Mouse (Mus musculus): ENCODE data around the gene Cep152. TPM values are rescaled to one million over a fixed set of nuclear protein-coding genes. Genes with fewer than 3 reads are reported as not detected.

Gene Cep152
- polyA plus RNA-seq, 1 experiment from 2014 or later, result 11.4 TPM

GRCm38 (mm10) chr2:125541451-125541850 lies 83.5 kb downstream of the Cep152 start:
- Histone ChIP-seq H3K36me3 (replicated peaks) (no peaks in the 10 kb centered on the region), H3K27me3 (no peaks in the 10 kb centered on the region), H3K4me2 (no peak overlapping the region), H3K4me3 (replicated peaks) (no peak overlapping the region), H3K9ac (no peak overlapping the region), H3K4me1 (no peaks in the 10 kb centered on the region), H3K27ac (no peak overlapping the region), H3K9me3 (no peaks in the 10 kb centered on the region)
- WGBS, result 84% methylated on average over 7 of the region's 7 CpGs
- no peak for ATAC-seq (ENCODE audit: low FRiP score)

DNA sequence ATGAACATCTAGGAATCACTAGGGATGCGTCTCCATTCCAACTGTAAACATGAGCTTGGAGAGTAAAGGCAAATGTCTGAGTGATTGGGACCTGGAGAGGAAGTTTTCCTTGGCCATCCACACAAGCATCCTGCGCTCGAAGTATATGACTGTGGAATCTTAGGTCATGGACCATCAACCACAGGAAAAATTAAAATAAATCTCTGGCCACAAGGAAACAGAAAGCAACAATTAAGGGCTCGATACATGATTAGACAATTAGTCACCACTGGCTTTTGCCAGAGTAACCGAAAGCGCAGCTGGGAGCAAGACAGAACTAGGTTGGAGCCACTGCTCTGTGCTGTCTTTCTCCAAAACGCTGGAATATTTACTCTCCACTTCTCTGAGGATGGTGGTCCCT lies 84.3 kb downstream of the Cep152 start:
- Histone ChIP-seq H3K27ac (no peak overlapping the region), H3K9ac (no peak overlapping the region), H3K9me3 (no peaks in the 10 kb centered on the region), H3K36me3 (replicated peaks) (no peaks in the 10 kb centered on the region), H3K4me2 (no peak overlapping the region), H3K4me1 (no peaks in the 10 kb centered on the region), H3K4me3 (replicated peaks) (no peak overlapping the region), H3K27me3 (no peaks in the 10 kb centered on the region)
- WGBS, result 89% methylated on average over 7 of the region's 7 CpGs
- ATAC-seq (ENCODE audit: low FRiP score), result no peak

DNA sequence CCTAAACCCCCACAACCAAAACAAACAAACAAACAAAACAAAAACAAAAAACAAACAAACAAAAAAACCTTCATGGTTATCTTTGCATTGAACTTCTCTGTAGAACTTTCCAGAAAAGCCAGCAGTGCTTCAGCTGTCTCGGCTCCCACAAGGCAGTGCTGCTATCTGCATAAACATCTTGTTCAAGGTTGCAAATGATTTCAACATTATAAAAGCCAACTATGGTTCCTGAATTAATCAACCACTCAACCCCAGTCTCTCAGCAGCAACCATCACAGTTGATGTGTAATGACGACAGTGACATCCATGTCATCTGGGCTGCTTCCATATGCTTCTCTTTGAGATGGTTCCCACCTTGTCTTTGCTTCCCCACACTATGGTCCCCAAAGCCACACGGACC lies 85.3 kb downstream of the Cep152 start:
- no peaks in the 10 kb centered on the region for H3K9me3 ChIP-seq
- H3K27me3 ChIP-seq, result no peaks in the 10 kb centered on the region
- H3K4me2 ChIP-seq, result no peak overlapping the region
- WGBS, result 86% methylated on average over 3 of the region's 3 CpGs
- H3K9ac ChIP-seq, result no peak overlapping the region
- ATAC-seq (ENCODE audit: low FRiP score), result no peak
- H3K4me1 ChIP-seq, result no peaks in the 10 kb centered on the region
- no peaks in the 10 kb centered on the region for H3K36me3 ChIP-seq (replicated peaks)
- H3K4me3 ChIP-seq (replicated peaks), result no peak overlapping the region
- no peak overlapping the region for H3K27ac ChIP-seq

DNA sequence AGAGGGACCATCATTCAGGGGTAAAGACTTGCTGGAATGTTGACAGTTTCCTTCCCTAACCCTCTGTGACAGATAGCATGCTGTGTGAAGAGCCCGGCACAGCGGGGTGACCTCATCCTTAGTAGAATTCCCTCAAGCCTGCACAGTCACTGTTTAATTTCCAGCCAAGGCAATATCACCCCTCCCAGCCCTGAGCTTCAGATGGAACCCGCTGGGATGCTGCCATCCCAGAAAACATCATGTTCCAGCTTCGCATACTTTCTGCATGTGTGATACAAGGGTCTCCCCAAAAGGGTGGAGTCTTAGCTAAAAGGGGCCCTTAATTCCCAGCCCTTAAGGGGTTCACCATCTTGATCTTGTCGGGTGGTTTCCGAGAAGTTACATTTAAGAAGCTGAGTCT lies 94.2 kb downstream of the Cep152 start:
- Histone ChIP-seq H3K27me3 (no peaks in the 10 kb centered on the region), H3K4me2 (no peak overlapping the region), H3K27ac (no peak overlapping the region), H3K9ac (no peak overlapping the region), H3K4me1 (no peaks in the 10 kb centered on the region), H3K9me3 (no peaks in the 10 kb centered on the region), H3K4me3 (replicated peaks) (no peak overlapping the region), H3K36me3 (replicated peaks) (no peaks in the 10 kb centered on the region)
- WGBS, result 80% methylated on average over 6 of the region's 6 CpGs
- no peak for ATAC-seq (ENCODE audit: low FRiP score)

DNA sequence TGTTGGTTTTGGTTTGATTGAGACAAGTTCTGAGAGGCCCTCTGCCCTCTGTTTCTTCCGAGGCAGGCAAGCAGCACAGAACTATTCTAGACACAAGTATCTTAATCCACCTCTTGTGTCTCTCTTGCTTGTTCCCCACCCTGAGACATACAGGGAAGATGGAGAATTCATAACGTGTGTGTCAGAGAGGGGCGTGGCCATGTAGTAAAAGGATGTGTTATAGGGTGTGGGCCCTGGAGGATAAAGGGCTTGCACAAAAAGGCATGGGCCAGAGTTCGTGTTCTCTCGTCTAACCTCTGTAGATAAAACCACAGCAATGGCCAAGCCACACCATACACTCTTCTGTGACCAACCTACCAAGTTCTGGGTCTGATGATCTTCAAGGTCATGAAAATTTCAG lies 98.3 kb downstream of the Cep152 start:
- H3K27me3 ChIP-seq, result no peaks in the 10 kb centered on the region
- no peak overlapping the region for H3K27ac ChIP-seq
- ATAC-seq (ENCODE audit: low FRiP score), result no peak
- no peaks in the 10 kb centered on the region for H3K4me1 ChIP-seq
- H3K9me3 ChIP-seq, result no peaks in the 10 kb centered on the region
- no peak overlapping the region for H3K9ac ChIP-seq
- no peaks in the 10 kb centered on the region for H3K36me3 ChIP-seq (replicated peaks)
- no peak overlapping the region for H3K4me3 ChIP-seq (replicated peaks)
- WGBS, result 90% methylated on average over 5 of the region's 5 CpGs
- no peak overlapping the region for H3K4me2 ChIP-seq

GRCm38 (mm10) chr2:125525484-125525883 lies 99.4 kb downstream of the Cep152 start:
- no peaks in the 10 kb centered on the region for H3K4me1 ChIP-seq
- no peaks in the 10 kb centered on the region for H3K9me3 ChIP-seq
- H3K4me2 ChIP-seq, result no peak overlapping the region
- no peaks in the 10 kb centered on the region for H3K36me3 ChIP-seq (replicated peaks)
- no peak for ATAC-seq (ENCODE audit: low FRiP score)
- no peak overlapping the region for H3K4me3 ChIP-seq (replicated peaks)
- no peak overlapping the region for H3K27ac ChIP-seq
- WGBS, result 90% methylated on average over 2 of the region's 2 CpGs
- H3K9ac ChIP-seq, result no peak overlapping the region
- H3K27me3 ChIP-seq, result no peaks in the 10 kb centered on the region

GRCm38 (mm10) chr2:125516594-125516993 lies 108.3 kb downstream of the Cep152 start:
- Histone ChIP-seq H3K9me3 (no peaks in the 10 kb centered on the region), H3K4me3 (replicated peaks) (no peak overlapping the region), H3K9ac (no peak overlapping the region), H3K4me2 (no peak overlapping the region), H3K27ac (no peak overlapping the region), H3K4me1 (no peaks in the 10 kb centered on the region), H3K36me3 (replicated peaks) (no peaks in the 10 kb centered on the region), H3K27me3 (no peaks in the 10 kb centered on the region)
- ATAC-seq (ENCODE audit: low FRiP score), result no peak
- WGBS, result 56% methylated on average over 4 of the region's 4 CpGs

DNA sequence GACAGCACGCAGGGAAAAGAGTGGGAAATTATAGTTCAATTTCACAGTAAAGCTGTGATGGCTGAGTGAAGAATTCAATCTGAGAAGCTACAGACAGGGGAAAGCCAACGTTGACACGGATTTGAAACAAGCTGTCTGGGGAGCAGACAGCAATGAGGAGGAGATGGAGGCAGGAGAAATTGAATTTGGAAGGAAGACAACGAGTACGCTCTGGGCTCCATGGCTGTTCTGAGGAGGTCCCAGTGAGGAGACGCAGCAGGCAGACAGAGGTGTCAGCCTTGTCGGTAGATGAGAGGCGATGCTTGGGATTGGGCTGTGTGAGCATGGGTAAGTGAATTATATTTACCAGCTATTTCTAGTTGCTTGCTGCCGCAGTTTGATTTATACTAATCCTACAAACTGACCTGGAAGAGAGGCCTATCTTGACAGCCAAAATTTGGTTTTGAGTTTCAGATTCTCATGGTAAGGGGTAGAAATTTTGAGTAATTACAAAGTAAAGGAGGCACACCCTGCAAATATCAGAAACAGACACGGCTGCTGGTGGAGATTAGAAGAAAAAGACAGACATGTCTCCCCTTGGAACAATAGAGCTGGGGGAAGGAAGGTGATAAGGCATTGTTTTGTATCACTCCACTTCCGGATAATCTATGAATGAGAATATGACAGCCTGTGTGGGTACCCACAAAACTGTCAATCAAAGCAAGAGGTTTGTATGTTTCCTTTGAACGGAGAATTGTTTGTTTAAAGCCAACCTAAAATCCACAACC lies 109.4 kb downstream of the Cep152 start:
- Histone ChIP-seq H3K9ac (no peak overlapping the region), H3K9me3 (no peaks in the 10 kb centered on the region), H3K27ac (no peak overlapping the region), H3K27me3 (no peaks in the 10 kb centered on the region), H3K4me3 (replicated peaks) (no peak overlapping the region), H3K4me2 (no peak overlapping the region), H3K4me1 (no peaks in the 10 kb centered on the region), H3K36me3 (replicated peaks) (no peaks in the 10 kb centered on the region)
- ATAC-seq (ENCODE audit: low FRiP score), result no peak
- 76% methylated on average over 12 of the region's 12 CpGs for WGBS

DNA sequence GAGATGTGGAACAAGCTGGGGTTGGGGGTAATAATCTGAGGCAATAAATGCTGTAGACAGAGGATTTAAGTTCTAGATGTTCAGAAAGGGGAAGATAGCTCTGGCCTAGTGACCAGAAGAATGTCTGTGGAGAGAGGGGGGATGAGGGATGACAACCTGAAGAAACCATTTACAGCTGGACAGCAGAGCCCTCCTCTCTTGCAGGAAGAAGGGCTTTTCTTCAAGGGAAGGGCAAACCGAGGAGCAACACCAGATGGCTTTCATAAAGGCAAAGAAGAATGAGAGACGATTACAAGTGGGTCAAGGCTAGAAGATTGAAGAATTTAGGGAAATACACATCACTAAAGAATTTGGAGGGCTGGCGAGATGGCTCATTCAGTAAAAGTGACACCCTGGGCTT lies 110.5 kb downstream of the Cep152 start:
- Histone ChIP-seq H3K4me3 (replicated peaks) (no peak overlapping the region), H3K27me3 (no peaks in the 10 kb centered on the region), H3K27ac (no peak overlapping the region), H3K4me1 (no peaks in the 10 kb centered on the region), H3K9me3 (no peaks in the 10 kb centered on the region), H3K9ac (no peak overlapping the region), H3K4me2 (no peak overlapping the region), H3K36me3 (replicated peaks) (no peaks in the 10 kb centered on the region)
- WGBS, result 65% methylated on average over 3 of the region's 3 CpGs
- ATAC-seq (ENCODE audit: low FRiP score), result no peak

Other genes with a start within 250 kb of the Cep152 start
- gene Gm9913, start 120.0 kb downstream of the Cep152 start, polyA plus RNA-seq (2016; fragmentation: Nextera tagmentation; extraction: Ambion mirVana), result 0.19 and 0.38 TPM in 2 replicates
- gene Fbn1, start 117.1 kb downstream of the Cep152 start, polyA plus RNA-seq (2016; fragmentation: Nextera tagmentation; extraction: Ambion mirVana), result 6.4 and 8.6 TPM in 2 replicates
- 297 and 310 TPM in 2 replicates for gene Eid1, start 48.0 kb upstream of the Cep152 start, polyA plus RNA-seq (2016; fragmentation: Nextera tagmentation; extraction: Ambion mirVana)
- 1.5 TPM in 2 replicates for gene Shc4, start 99.0 kb upstream of the Cep152 start, polyA plus RNA-seq (2016; fragmentation: Nextera tagmentation; extraction: Ambion mirVana)
- gene Secisbp2l, start 157.8 kb upstream of the Cep152 start, polyA plus RNA-seq (2016; fragmentation: Nextera tagmentation; extraction: Ambion mirVana), result 30.1 and 31.1 TPM in 2 replicates
- 26.0 and 28.0 TPM in 2 replicates for gene Galk2, start 234.0 kb upstream of the Cep152 start, polyA plus RNA-seq (2016; fragmentation: Nextera tagmentation; extraction: Ambion mirVana)
- 80.7 and 81.3 TPM in 2 replicates for gene Cops2, start 234.0 kb upstream of the Cep152 start, polyA plus RNA-seq (2016; fragmentation: Nextera tagmentation; extraction: Ambion mirVana)

Data from forebrain, embryonic 12.5 days (tissue).